Mouse (Mus musculus) heart, adult 18-20 months (tissue): ENCODE measurements at regions not wholly inside any gene's neighbourhood (a gene's known extent, or its start where the extent isn't known, plus 50 kb on each side); places are given as distances from the start of the nearest gene placed in this dataset.

Experiments
- DNase-seq, 2 experiments: peaks; one replicate each; pipeline ENCODE4 v3.0.0; 2021 to 2022; ENCODE audit warnings: mixed read lengths in 1 of 2

- DNase-seq, result no peak
Measured at GRCm38 (mm10) chr4:29135685-29136385, 322.9 kb downstream of the Epha7 start.

GRCm38 (mm10) chr4:29138771-29139301, 325.9 kb downstream of the Epha7 start:
- no peak for DNase-seq

- DNase-seq, result no peak
Measured at GRCm38 (mm10) chr4:29143415-29143814, 330.5 kb downstream of the Epha7 start.

- DNase-seq, result no peak
Measured at GRCm38 (mm10) chr4:29145242-29145641, 332.3 kb downstream of the Epha7 start.

- DNase-seq, result no peak
Measured at GRCm38 (mm10) chr4:29152134-29152867, 339.4 kb downstream of the Epha7 start.

- no peak for DNase-seq
Measured at GRCm38 (mm10) chr4:29182494-29182893, 369.6 kb downstream of the Epha7 start.

GRCm38 (mm10) chr4:29183411-29183810, 370.5 kb downstream of the Epha7 start:
- DNase-seq, result no peak

- no peak for DNase-seq
Measured at GRCm38 (mm10) chr4:29183818-29184217, 370.9 kb downstream of the Epha7 start.

GRCm38 (mm10) chr4:29200976-29201375, 388.0 kb downstream of the Epha7 start:
- DNase-seq, result no peak
